Mouse (Mus musculus): ENCODE measurements around the gene Arhgef28.

The Arhgef28 gene

GRCm38 (mm10) chr13:98183157-98183878, 22.9 kb downstream of the Arhgef28 start:
- DNase-seq = no peak

DNA sequence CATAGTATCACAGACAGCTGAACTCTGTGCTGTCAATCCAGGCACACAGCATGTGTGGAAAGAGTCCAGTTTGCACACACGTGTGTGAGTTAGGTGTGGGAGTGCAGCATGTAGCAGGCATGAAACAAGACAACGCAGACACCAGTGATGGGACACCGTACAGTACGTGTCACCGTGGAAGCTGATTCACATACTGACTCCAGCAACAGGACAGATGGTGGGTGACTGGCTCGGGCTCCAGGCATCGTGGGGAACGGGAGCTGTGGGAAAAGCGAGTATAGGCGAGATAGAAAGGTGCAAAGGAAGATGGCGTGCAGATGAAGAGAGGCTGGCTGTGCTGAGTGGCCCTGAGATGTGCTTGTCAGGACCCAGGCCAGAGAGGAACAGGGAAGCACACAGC, 23.9 kb downstream of the Arhgef28 start:
- DNase-seq = no peak

- DNase-seq = no peak
Measured at GRCm38 (mm10) chr13:98180636-98181035, 25.6 kb downstream of the Arhgef28 start.

- no peak for DNase-seq
Measured at GRCm38 (mm10) chr13:98175323-98176007, 30.8 kb downstream of the Arhgef28 start.

DNA sequence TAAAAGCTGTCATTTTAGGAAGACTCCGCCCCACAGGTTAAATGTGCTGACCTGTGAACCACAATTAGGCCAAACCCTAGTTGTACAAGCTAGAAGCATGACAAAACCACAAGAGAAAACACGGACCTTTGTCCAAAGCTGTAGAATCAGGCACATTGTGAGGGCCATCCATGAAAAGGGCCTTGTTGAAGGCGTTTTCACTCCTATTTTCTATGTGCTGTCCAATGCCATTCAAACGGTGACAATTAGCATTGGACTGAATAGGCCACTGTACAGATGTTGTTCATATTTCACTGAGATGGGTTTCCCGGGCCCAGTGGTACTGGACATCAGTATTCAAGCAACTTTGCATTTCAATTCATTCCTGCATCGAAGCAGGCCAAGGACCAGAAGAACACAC, 33.2 kb downstream of the Arhgef28 start:
- no peak for DNase-seq

DNA sequence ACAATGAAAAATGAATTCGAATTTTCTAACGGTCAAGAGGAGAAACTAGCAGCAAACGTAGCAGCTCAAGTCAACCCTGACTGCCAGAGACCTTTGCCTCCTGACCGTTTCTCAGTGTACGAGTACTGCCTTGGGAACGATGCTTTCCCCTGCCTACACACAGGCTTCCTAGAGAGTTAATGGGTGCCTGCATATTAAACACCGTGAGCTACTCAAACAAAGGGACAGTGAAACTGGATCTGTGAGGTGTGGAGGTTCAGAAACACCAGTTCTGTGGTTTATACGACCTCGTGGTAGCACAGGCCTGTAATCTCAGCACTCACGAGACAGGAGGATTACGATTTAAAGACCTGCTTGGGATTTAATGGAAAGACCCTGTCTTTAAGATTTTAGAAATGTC, 33.9 kb downstream of the Arhgef28 start:
- no peak for DNase-seq

DNA sequence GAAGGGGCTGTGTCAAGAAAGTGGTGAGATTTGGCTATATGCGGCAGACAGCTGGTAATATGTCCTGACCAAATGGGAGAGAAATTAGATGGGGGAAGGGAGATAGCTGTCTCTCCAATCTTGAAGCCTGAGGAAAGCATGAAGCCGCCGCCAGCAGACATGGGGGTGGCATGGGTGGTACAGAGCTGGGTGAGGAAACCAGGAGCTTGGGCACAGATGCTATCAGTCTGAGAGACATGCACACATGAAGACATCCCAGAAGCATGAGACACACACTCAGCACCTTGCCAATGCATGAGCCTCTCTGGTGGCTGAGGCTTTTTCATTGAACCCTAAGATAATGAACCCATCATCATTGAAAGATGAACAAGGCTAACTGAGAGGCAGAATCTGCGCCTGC, 34.5 kb downstream of the Arhgef28 start:
- no peak for DNase-seq

- no peak for DNase-seq
Measured at GRCm38 (mm10) chr13:98171257-98171656, 35.0 kb downstream of the Arhgef28 start.

DNA sequence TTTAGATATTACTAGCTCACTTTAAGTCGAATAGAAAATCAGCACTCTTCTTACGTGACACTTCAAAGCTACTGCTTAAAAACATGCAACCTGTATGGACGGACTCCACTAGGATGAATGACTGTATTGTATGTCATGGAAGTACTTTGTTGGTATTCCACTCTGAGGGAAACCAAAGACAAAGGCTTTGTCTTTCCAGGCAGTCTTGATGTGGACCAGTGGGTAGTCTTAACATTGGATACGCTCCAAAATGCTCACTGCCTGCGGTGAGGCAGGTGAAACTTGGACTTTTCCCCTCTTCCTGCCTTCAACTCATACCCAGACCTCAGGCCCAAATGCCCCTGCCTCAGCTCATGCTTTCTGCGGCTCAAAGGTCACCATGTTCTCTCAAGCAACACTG, 41.4 kb downstream of the Arhgef28 start:
- DNase-seq = no peak

DNA sequence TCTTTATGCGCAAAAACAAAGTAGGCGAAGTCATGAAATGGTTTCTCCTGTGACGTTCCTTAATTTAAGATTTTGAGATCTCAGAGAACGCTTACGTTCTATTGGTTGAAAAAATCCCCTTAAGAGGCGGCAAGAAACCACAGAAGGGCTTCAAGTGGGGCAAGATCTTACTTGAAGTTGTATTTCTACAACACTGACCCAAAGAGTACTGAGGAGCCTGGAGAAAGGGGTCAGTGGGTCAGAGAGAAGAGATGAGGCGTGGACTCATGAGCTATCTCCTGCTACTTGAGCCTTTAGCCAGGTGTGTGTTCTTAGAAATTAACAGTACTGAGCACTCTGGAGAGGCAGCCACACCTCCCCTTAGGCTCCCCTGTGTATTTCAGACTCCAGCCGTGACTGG, 44.7 kb downstream of the Arhgef28 start:
- DNase-seq = no peak

DNA sequence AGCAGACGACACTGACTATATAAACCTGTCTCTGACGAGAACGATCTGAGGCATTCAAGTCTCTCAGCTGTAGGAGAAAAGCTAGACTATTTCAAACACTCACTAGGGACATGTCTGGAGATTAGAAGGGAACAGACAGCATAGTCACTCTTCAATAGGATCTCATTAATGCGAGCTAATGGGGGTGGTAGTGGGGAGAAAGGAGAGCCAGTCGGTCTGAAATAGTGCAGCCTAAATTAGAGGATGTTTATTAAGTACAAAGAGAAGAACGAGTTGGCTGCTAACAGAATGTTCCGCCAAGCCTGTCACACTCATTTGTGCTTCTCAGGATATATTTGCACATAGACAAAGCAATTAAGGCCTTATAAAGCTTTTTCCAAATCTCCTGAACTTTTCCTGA, 49.6 kb downstream of the Arhgef28 start:
- DNase-seq = no peak

- DNase-seq = no peak
Measured at GRCm38 (mm10) chr13:98152759-98153158, 53.5 kb downstream of the Arhgef28 start.

- DNase-seq = no peak
Measured at GRCm38 (mm10) chr13:98147532-98147931, 58.7 kb downstream of the Arhgef28 start.

- DNase-seq = no peak
Measured at GRCm38 (mm10) chr13:98146573-98147160, 59.6 kb downstream of the Arhgef28 start.

GRCm38 (mm10) chr13:98145310-98145709, 60.9 kb downstream of the Arhgef28 start:
- no peak for DNase-seq

DNA sequence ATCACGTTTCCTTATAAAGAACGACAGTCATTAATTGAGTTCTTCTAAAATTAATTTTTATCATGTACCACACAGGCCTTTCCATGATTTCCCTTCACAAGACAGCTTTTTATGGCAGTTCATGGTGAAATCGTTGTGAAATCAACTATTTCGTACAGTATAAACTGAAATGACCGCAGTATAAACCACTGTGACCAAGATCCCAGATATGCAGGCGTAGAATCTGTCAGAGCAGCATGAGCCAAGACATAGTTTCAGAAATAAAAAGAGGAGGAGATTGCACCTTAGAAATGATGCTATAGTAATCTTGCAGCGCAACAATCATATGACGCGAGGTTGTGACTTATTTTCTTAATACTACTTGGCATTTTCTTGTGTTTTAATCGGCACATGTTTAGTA, 63.2 kb downstream of the Arhgef28 start:
- DNase-seq = no peak

GRCm38 (mm10) chr13:98140626-98141025, 65.6 kb downstream of the Arhgef28 start:
- DNase-seq = no peak

GRCm38 (mm10) chr13:98138786-98139185, 67.5 kb downstream of the Arhgef28 start:
- no peak for DNase-seq

DNA sequence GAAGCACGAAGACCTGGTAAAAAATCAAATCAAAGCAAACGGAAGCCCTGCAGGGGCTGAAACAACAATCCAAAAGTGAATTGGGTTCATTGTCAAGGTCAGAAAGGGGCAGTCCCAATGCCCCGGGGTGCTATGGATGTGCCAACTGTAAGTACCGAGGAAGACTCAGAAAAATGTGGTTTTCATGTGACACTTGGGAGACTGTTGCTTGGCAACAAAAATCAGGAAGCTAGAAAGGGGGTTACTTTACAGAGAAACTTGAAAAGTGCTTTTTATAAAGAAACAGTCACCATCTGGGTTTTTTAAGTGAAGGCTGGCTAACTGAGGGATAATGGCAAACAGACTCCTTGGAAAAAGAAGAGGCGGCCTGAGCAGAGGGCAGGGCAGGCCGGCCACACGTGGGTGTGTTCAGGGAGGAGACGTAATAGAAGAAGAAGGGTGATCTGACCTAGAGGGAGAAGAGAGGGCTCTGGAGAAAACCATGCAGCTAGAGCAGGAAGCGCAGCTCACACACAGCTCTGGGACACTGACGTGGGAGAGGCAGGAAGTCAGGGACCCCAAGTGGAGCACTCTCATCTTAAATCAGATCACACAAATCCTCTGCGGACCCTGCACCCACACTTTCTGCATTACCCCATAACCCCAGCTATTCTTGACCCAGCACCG, 70.2 kb downstream of the Arhgef28 start:
- DNase-seq = no peak

DNA sequence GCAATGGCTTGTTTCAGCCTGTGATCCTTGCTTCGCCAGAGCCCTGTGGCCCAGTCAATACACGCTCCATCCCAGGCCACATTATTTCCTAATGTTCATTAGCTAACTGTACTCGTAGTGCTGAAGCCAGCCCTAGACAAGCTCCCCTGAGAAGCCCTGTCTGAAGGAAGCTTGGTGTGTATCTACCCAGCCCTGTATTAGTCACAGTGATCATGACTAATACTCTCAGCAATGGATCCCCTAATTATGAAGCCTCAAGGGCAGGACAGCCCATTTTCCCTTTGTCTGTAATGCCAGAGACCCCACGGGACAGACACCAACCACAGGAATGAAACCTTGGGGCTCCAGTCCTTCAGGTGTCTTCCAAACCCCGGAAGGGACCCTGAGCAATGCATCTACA, 73.3 kb downstream of the Arhgef28 start:
- DNase-seq = no peak

GRCm38 (mm10) chr13:98132264-98132663, 74.0 kb downstream of the Arhgef28 start:
- DNase-seq = no peak

DNA sequence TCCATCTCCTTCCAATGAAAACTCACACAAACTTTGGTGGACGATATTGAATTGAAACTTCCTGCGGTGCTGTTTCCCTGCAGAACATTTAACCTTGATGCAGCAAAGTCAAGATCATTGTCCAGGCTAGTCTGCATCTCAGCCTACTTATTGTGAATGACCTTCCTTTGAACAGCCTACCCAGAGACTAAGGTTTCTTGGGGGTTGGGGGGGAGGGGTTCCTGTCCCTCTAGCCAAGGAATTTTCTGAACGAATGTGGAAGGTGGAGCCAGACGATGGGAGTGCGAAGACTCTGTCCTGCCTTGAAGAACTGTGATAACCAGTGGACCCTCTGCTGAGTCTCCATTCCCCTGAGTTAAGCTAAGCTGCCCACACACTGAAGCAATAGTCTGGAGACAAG, 80.6 kb downstream of the Arhgef28 start:
- no peak for DNase-seq

DNA sequence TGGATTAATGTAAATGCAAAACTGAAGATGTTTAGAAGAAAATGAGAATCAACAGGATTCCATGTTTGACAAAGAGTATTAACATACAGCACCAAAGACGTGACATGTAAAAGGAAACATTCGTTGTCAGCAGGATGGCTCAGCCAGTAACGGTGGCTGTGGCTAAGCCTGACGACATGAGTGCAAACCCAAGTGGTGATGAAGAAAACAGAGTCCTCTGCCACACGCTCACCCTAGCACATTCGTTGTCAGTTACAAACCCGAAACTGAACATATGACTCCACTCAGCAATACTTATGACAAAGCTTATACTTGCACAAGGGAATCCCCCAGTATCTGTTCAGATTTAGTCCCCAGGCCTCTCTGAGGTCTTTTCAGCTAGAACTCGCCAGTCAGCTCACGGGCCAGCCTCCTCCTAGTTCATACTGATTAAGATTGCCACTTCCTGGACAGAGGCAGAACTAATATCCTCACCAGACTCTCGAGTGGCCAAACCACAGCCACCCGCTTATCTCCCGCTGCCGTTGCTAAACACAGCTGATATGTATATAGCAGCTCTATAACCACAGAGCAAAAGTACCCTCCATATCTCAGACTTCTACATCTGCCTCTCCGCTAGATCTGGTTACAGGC, 82.0 kb downstream of the Arhgef28 start:
- DNase-seq = no peak

Data from cerebellum, adult 11-12 months (tissue).